Mouse (Mus musculus): Measurements from ENCODE around the gene Tmed5.
A peak's percentile ranks its signal among the peaks of the same experiment; 100 is the strongest.
"Not testable (repeated sequence)": the region's sequence is repeated elsewhere in the genome, so short reads cannot be mapped to it uniquely, and the experiment has no call there.

Tmed5 gene

GRCm38 (mm10) chr5:108132441-108133243 lies at the start of gene Tmed5, which contains the start of gene Ccdc18:
Tmed5 (minus strand) TSS chr5:108132620.
Ccdc18 (plus strand) TSS chr5:108132875.
- DNase-seq (ENCODE audit: low spot score): peak; percentile 96

DNA sequence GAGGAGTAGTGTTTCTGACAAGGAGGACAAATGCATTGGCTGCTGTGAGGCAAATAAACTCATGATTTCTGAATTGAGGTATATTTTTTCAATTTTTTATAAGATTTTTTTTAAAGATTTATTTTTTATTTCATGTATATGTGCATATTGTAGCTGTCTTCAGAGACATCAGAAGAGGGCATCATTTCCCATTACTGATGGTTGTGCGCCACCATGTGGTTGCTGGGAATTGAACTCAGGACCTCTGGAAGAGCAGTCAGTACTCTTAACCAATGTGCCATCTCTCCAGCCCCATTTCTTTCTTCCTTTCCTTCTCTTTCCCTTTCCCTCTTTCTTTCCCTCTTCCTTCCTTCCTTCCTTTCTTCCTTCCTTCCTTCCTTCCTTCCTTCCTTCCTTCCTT lies 31.3 kb upstream of the Tmed5 start:
- DNase-seq (ENCODE audit: low spot score): peak; percentile 8

DNA sequence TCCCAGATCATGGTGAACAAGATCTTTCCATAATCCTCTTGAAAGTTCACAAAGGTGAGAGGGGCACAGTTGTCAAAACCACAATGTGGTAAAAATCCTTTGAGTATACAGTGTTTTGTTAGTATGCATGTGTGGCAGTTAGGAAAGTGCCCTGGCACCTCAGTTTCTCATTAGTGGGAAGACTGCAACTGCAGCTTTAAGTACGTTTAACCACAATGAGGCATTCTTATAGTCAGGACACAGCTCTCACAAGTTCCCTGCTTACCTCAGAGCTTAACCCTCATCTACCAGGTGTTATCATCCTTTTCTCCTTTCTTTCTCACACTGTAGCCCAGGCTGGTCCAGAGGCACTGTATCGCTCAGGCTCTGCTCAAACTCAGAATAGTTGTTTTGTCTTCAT lies 28.4 kb upstream of the Tmed5 start:
- DNase-seq (ENCODE audit: low spot score): no peak

- no peak for DNase-seq (ENCODE audit: low spot score)
Observed at GRCm38 (mm10) chr5:108152592-108152991, 20.2 kb upstream of the Tmed5 start.

- no peak for DNase-seq (ENCODE audit: low spot score)
Observed at GRCm38 (mm10) chr5:108131849-108132440, 475 bp downstream of the Tmed5 start.

DNA sequence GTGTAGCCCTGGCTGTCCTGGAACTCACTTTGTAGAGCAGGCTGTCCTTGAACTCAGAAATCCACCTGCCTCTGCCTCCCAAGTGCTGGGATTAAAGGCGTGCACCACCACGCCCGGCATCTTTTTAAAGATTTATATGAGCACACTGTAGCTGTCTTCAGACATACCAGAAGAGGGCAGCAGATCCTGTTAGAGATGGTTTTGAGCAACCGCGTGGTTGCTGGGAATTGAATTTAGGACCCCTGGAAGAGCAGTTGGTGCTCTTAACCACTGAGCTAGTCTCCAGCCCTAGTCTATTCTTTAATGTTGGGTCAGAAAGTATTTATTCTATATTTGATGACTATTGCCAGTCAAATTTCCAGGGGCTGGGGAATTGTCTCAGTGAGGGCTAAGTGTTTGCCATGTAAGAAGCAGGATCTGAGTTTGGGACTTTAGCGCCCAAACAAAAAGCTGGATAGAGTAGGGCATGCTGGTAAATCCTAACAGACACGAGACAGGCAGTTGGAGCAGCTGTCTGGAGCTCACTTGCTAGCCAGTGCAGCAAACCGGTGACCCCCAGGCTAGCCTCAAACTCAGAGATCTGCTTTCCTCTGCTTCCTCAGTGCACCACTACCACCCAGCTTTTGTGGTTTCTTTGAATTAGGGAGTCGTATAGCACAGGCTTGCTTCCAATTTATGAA lies 12.1 kb downstream of the Tmed5 start:
- no peak for DNase-seq (ENCODE audit: low spot score)

DNA sequence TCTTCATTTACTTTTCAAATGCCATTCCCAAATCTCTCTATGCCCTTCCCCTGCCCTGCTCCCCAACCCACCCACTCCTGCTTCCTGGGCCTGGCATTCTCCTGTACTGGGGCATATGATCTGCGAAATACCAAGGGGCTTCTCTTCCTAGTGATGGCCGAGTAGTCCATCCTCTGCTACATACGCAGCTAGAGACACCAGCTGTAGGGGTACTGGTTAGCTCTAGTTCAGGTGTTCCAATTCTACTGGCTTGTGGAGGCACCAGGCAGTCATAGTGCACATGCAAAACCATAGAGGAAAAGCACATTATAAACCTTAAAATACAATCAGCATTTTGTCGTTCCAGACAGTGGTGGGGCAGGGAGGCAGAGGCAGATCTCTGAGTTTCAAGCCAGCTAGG lies 14.7 kb downstream of the Tmed5 start:
- DNase-seq (ENCODE audit: low spot score): no peak

GRCm38 (mm10) chr5:108109346-108109745 lies 23.1 kb downstream of the Tmed5 start:
- DNase-seq (ENCODE audit: low spot score): no peak

DNA sequence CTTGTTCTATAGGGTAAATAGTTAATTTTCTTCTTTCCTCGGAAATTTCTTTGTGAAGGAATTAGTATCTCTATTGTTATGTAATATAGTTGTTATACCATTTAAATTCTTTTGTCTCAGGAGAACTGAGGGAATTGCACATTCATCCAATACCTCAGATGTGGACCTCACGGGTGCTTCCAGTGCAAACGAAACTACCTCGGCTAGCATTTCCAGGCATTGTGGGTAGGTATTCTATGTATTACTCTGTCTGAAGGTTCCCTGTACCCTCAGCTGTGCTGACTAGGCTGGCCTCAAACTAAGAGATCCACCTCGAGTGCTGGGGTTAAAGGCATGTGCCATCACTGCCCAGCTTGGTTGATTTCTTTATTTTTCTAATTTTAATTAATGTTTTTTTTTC lies 28.1 kb downstream of the Tmed5 start:
- DNase-seq (ENCODE audit: low spot score): no peak

GRCm38 (mm10) chr5:108100196-108100595 lies 32.2 kb downstream of the Tmed5 start:
- DNase-seq (ENCODE audit: low spot score): no peak

GRCm38 (mm10) chr5:108097676-108098075 lies 34.7 kb downstream of the Tmed5 start:
- no peak for DNase-seq (ENCODE audit: low spot score)

DNA sequence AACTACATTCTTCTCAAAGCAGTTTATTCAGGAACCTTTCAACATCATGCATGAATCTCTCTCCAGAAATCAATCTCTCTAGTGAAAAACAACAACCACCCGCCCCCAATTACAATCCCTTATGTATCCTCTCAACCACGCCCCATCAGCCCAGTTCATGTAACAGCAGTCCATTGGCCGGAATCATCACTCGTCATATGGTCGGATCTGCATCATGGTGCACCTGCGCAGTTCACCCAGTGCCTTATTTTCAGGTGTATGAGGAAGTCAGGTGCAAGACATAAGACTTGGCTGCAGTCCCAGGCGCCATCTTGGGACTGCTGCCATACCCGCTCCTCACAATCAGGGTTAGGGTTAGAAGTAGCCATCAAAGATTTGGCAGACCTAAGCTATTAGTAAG lies 39.7 kb downstream of the Tmed5 start:
- not testable (repeated sequence) for DNase-seq (ENCODE audit: low spot score)

GRCm38 (mm10) chr5:108085440-108085839 lies 47.0 kb downstream of the Tmed5 start:
- DNase-seq (ENCODE audit: low spot score): no peak

DNA sequence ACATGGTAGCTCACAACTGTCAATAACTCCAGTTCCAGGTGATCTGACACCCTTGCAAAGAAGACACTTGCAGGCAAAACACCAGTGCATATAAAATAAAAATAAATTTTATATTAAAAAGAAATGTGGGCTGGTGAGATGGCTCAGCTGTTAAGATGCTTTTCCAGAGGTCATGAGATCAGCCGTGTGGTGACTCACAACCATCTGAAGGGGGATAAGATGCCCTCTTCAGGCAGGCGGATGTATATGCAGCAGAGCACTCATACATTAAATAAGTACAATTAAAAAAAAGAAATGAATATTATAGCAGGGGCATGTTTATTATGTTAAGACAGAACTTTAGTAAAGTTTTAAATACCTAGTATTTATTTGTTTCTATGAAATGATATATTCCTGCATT lies 50.0 kb downstream of the Tmed5 start:
- no peak for DNase-seq (ENCODE audit: low spot score)

GRCm38 (mm10) chr5:108079603-108080002 lies 52.8 kb downstream of the Tmed5 start:
- no peak for DNase-seq (ENCODE audit: low spot score)

DNA sequence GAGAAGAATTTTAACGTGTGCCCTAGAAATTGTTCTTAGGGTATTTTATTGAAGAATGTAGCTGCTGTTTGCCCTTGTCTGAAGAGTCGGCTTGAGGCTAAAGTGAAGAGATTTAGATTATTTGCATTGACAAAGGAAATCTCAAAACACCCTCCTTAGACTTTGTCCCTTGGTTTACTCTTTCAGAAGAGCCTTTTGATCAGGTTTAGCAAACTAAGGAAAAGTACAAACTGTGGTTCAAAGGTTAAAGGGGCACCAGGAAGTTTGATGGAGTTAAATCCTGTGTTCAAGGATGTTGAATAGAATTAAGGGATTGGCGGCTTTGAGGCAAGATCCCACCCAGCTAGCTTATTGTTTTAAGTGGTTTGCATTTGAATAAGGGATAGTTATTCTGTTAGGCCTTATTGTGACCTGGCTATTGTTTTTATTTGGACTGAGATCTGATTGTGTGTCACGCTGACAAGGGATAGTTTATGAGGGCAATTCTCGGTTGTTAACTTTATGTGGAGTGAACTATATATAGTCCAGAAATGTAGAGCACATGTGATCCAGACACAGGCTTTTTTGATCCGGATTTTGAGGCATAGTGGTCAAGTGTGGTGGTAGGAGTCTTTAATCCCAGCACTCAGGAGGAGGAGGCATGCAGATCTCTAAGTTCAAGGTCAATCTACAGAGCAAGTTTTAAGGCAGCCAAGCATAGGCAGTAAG lies 55.4 kb downstream of the Tmed5 start:
- no peak for DNase-seq (ENCODE audit: low spot score)

DNA sequence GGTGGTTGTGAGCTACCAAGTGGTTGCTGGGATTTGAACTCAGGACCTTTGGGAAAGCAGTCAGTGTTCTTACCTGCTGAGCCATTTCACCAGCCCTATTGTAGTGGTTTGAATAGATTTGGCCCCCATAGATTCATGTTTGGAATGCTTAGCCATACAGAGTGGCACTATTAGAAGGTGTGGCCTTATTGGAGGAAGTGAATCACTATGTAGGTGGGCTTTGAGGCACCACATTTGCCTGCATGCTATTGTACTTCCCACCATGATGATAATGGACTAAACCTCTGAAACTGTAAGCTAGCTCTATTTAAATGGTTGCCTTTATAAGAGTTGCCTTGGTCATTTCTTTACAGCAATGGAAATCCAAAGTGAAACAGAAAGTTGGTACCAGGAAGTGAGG lies 56.2 kb downstream of the Tmed5 start:
- DNase-seq (ENCODE audit: low spot score): no peak

GRCm38 (mm10) chr5:108072301-108072700 lies 60.1 kb downstream of the Tmed5 start:
- no peak for DNase-seq (ENCODE audit: low spot score)

GRCm38 (mm10) chr5:108065465-108066411 lies 66.7 kb downstream of the Tmed5 start, which contains the start of gene Mtf2:
Mtf2 (plus strand) TSS chr5:108065674.
- DNase-seq (ENCODE audit: low spot score): peak; percentile 96

GRCm38 (mm10) chr5:108060413-108060812 lies 72.0 kb downstream of the Tmed5 start:
- no peak for DNase-seq (ENCODE audit: low spot score)

All from urinary bladder, postnatal 25 days (tissue).